ENCODE assay signal across 8 mouse cellular contexts in the genomic region with DNA sequence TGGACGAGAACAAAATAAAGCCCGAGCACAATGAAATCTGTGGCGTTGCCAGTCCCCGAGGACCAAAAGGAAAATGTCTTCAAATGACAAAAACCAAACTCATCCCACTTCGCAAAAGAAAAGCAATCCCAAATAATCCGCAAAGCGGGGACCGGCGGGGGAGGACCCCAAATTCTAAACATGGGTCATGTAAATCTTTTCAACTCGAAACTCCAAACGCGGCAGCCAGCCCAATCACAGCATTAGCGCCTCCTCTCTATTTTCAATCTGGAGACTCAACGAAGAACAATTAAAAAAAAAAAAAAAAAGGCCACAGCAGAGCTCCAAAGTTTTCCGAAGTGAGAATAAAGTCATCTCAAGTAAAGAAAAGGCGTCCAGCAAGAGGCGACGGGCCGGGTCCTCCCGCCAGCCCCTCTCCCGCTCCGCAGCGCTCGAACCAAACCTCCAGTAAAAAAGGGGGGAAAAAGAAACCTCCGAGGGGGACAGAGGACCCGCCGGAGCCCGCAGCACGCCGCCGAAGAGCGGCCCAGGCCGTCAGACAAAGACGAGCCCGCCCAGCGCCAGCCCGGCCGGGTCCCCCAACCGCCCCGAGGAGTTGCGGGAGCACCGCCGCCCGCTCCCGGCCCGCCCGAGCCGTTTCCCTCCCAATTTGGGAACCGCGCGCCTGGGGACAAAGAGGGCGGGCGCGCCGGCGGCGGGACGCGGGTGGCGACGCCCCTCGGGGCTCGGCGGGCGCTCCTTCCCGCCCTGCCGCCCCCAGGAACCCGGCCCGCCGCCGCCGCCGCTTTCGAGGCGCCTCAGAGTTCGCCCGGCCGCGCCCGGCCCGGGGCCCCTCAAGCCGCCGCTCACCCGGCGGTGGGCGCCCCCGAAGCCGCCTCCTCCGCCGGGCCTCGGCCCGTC. TPM values are rescaled to one million over a fixed set of nuclear protein-coding genes. Genes with fewer than 3 reads are reported as not detected.
A peak's percentile ranks its signal among the peaks of the same experiment; 100 is the strongest.
DNase-seq lines count a peak whose midpoint lies in the region; ATAC-seq and TF ChIP-seq lines count a peak whose summit lies in the region.

No protein-coding gene starts in this region.

- H3K9me3 ChIP-seq in megakaryocyte, embryonic 14.5 days: peaks cover 3% of the 10 kb centered on the region; the same call in 1 of the 2 replicates
- no peaks in the 10 kb centered on the region for H3K9me3 ChIP-seq in heart, embryonic 15.5 days (replicated peaks)
- no peaks in the 10 kb centered on the region for H3K9me3 ChIP-seq in limb, embryonic 12.5 days
- H3K9me3 ChIP-seq in midbrain, postnatal 0 days (ENCODE audit: low read length): no peaks in the 10 kb centered on the region

- no peak for ATAC-seq in megakaryocyte, adult 5-6 weeks (ENCODE audit: poor library complexity, severe bottlenecking)
- ATAC-seq in heart, embryonic 15.5 days (replicated peaks; ENCODE audit: insufficient number of reproducible peaks, insufficient read depth, low FRiP score, low read depth): peak; percentile 51
- ATAC-seq in limb, embryonic 12.5 days (ENCODE audit: insufficient number of reproducible peaks, insufficient read depth, low FRiP score, low TSS enrichment, low read depth): no peak
- peak; percentile 41; the same call in 1 of the 2 replicates for ATAC-seq in midbrain, postnatal 0 days (ENCODE audit: low FRiP score)

- H3K9ac ChIP-seq in heart, embryonic 15.5 days: peak overlapping the region; percentile 99
- H3K9ac ChIP-seq in limb, embryonic 12.5 days (replicated peaks): peak overlapping the region; percentile 99
- peak overlapping the region; percentile 74 for H3K9ac ChIP-seq in midbrain, postnatal 0 days (replicated peaks; ENCODE audit: low read length, poor library complexity, severe bottlenecking)

- under 1% methylated on average over 68 of the region's 92 CpGs for WGBS in heart, embryonic 15.5 days
- under 1% methylated on average over 61 of the region's 92 CpGs for WGBS in limb, embryonic 12.5 days
- WGBS in midbrain, postnatal 0 days: 1% methylated on average over 43 of the region's 92 CpGs

- peaks cover 85% of the 10 kb centered on the region for H3K27me3 ChIP-seq in megakaryocyte, embryonic 14.5 days (replicated peaks)
- no peaks in the 10 kb centered on the region for H3K27me3 ChIP-seq in heart, embryonic 15.5 days
- H3K27me3 ChIP-seq in limb, embryonic 12.5 days: no peaks in the 10 kb centered on the region
- H3K27me3 ChIP-seq in midbrain, postnatal 0 days (ENCODE audit: insufficient read depth, low read length): no peaks in the 10 kb centered on the region

- peak overlapping the region; percentile 99 for H3K27ac ChIP-seq in heart, embryonic 15.5 days
- H3K27ac ChIP-seq in limb, embryonic 12.5 days: peak overlapping the region; percentile 100
- peak overlapping the region; percentile 78 for H3K27ac ChIP-seq in midbrain, postnatal 0 days (ENCODE audit: low read depth, low read length)

- no peaks in the 10 kb centered on the region for H3K36me3 ChIP-seq in megakaryocyte, embryonic 14.5 days (replicated peaks; ENCODE audit: low read length)
- no peaks in the 10 kb centered on the region for H3K36me3 ChIP-seq in heart, embryonic 15.5 days
- peaks cover 3% of the 10 kb centered on the region; the same call in 1 of the 2 replicates for H3K36me3 ChIP-seq in limb, embryonic 12.5 days
- H3K36me3 ChIP-seq in midbrain, postnatal 0 days (ENCODE audit: insufficient read depth, low read length): no peaks in the 10 kb centered on the region

- H3K4me3 ChIP-seq in megakaryocyte, embryonic 14.5 days (replicated peaks): peak overlapping the region; percentile 84
- H3K4me3 ChIP-seq in heart, embryonic 15.5 days: peak overlapping the region; percentile 80
- peak overlapping the region; percentile 74 for H3K4me3 ChIP-seq in limb, embryonic 12.5 days (replicated peaks)
- H3K4me3 ChIP-seq in midbrain, postnatal 0 days (ENCODE audit: low read depth, low read length): peak overlapping the region; percentile 82

- TF ChIP-seq CTCF in midbrain, postnatal 0 days (IDR thresholded peaks at IDR 0.05): no peak

- peaks cover 15% of the 10 kb centered on the region for H3K4me1 ChIP-seq in megakaryocyte, embryonic 14.5 days
- H3K4me1 ChIP-seq in heart, embryonic 15.5 days (replicated peaks): peaks cover 32% of the 10 kb centered on the region
- peaks cover 48% of the 10 kb centered on the region for H3K4me1 ChIP-seq in limb, embryonic 12.5 days (replicated peaks)
- H3K4me1 ChIP-seq in midbrain, postnatal 0 days (ENCODE audit: insufficient read depth, low read length): no peaks in the 10 kb centered on the region; the same call in 1 of the 2 replicates

- H3K4me2 ChIP-seq in heart, embryonic 15.5 days: peak overlapping the region; percentile 89
- peak overlapping the region; percentile 75 for H3K4me2 ChIP-seq in limb, embryonic 12.5 days
- peak overlapping the region; percentile 75 for H3K4me2 ChIP-seq in midbrain, postnatal 0 days (ENCODE audit: low read depth, low read length, poor library complexity, severe bottlenecking)

- peak; percentile 39 to 44 for DNase-seq in cerebellum, postnatal 14 days
- peak; percentile 14 for DNase-seq in midbrain, postnatal 0 days (ENCODE audit: low spot score)
- peak; percentile 14 for DNase-seq in yolk sac, embryonic 10.5 days (ENCODE audit: low spot score)
- DNase-seq in spleen, postnatal 36 days (ENCODE audit: low spot score in 2 of 2): no peak

RNA-seq across cellular contexts. Expression of gene Gjc1, which starts 1.1 kb away (rescaled TPM):
- polyA plus RNA-seq in megakaryocyte, embryonic 14.5 days (2012; ENCODE audit: insufficient read depth, low replicate concordance): not detected in 2 replicates
- 0.11 TPM in 2 replicates for total RNA-seq in megakaryocyte, adult 5-6 weeks (2015)
- 0.40 and 0.89 TPM in 2 replicates for total RNA-seq in megakaryocyte, adult 5-6 weeks (2017)
- polyA plus RNA-seq in heart, embryonic 15.5 days (2015; fragmentation: Nextera tagmentation; extraction: Ambion mirVana): 46.6 and 48.5 TPM in 2 replicates
- polyA plus RNA-seq in limb, embryonic 12.5 days (2016; fragmentation: Nextera tagmentation; extraction: Ambion mirVana): 117 and 118 TPM in 2 replicates
- 18.1 and 18.8 TPM in 2 replicates for total RNA-seq in midbrain, postnatal 0 days (2014; rRNA removed)
- 14.8 and 17.8 TPM in 2 replicates for polyA plus RNA-seq in midbrain, postnatal 0 days (2015; fragmentation: Nextera tagmentation; extraction: Ambion mirVana)

RNA-seq across cellular contexts. Expression of gene Higd1b, which starts 17.3 kb away (rescaled TPM):
- not detected in 2 replicates for polyA plus RNA-seq in megakaryocyte, embryonic 14.5 days (2012; ENCODE audit: insufficient read depth, low replicate concordance)
- total RNA-seq in megakaryocyte, adult 5-6 weeks (2015): not detected in 2 replicates
- not detected in 2 replicates for total RNA-seq in megakaryocyte, adult 5-6 weeks (2017)
- polyA plus RNA-seq in heart, embryonic 15.5 days (2015; fragmentation: Nextera tagmentation; extraction: Ambion mirVana): 3.3 and 4.3 TPM in 2 replicates
- not detected in 2 replicates for polyA plus RNA-seq in limb, embryonic 12.5 days (2016; fragmentation: Nextera tagmentation; extraction: Ambion mirVana)
- 12.3 and 12.8 TPM in 2 replicates for total RNA-seq in midbrain, postnatal 0 days (2014; rRNA removed)
- 13.1 and 15.3 TPM in 2 replicates for polyA plus RNA-seq in midbrain, postnatal 0 days (2015; fragmentation: Nextera tagmentation; extraction: Ambion mirVana)

RNA-seq across cellular contexts. Expression of gene Adam11, which starts 57.1 kb away (rescaled TPM):
- polyA plus RNA-seq in megakaryocyte, embryonic 14.5 days (2012; ENCODE audit: insufficient read depth, low replicate concordance): 0.78 TPM in 1 of 2 replicates, not detected in the other
- 0.54 and 0.62 TPM in 2 replicates for total RNA-seq in megakaryocyte, adult 5-6 weeks (2015)
- 0.81 TPM in 1 of 2 replicates, not detected in the other for total RNA-seq in megakaryocyte, adult 5-6 weeks (2017)
- polyA plus RNA-seq in heart, embryonic 15.5 days (2015; fragmentation: Nextera tagmentation; extraction: Ambion mirVana): 5.5 and 6.7 TPM in 2 replicates
- 20.9 and 22.2 TPM in 2 replicates for polyA plus RNA-seq in limb, embryonic 12.5 days (2016; fragmentation: Nextera tagmentation; extraction: Ambion mirVana)
- 43.8 and 46.9 TPM in 2 replicates for total RNA-seq in midbrain, postnatal 0 days (2014; rRNA removed)
- polyA plus RNA-seq in midbrain, postnatal 0 days (2015; fragmentation: Nextera tagmentation; extraction: Ambion mirVana): 21.5 and 22.3 TPM in 2 replicates

Comparison
In these comparisons a context has a peak if more than half of its experiments do, and no peak if none do; other contexts are left out.
1. ATAC-seq: peak in heart, embryonic 15.5 days (single experiment) and midbrain, postnatal 0 days (single experiment); none in megakaryocyte, adult 5-6 weeks (single experiment) and limb, embryonic 12.5 days (single experiment).
2. DNase-seq: peak in cerebellum, postnatal 14 days (2 of 2), midbrain, postnatal 0 days (single experiment) and yolk sac, embryonic 10.5 days (single experiment); none in spleen, postnatal 36 days (0 of 2).
3. RNA of gene Gjc1, which starts 1.1 kb away (polyA plus RNA-seq): 117 to 118 TPM in limb, embryonic 12.5 days, 46.6 to 48.5 TPM in heart, embryonic 15.5 days and 14.8 to 17.8 TPM in midbrain, postnatal 0 days; not detected in megakaryocyte, embryonic 14.5 days; every median in the first group is over 10 times any median in the second.
4. Peak in every context shown above with its lines, with median percentiles within 50 percentile points of each other: H3K4me3 ChIP-seq, H3K27ac ChIP-seq, H3K4me2 ChIP-seq and H3K9ac ChIP-seq.